Mouse (Mus musculus) thymus, postnatal 14 days (tissue): ENCODE results near the gene Tnfrsf23.
"Not testable (repeated sequence)": the region's sequence is repeated elsewhere in the genome, so short reads cannot be mapped to it uniquely, and the experiment has no call there.

Source experiments
- DNase-seq: peaks from one replicate; pipeline ENCODE4 v3.0.0; 2021

Gene Tnfrsf23

DNA sequence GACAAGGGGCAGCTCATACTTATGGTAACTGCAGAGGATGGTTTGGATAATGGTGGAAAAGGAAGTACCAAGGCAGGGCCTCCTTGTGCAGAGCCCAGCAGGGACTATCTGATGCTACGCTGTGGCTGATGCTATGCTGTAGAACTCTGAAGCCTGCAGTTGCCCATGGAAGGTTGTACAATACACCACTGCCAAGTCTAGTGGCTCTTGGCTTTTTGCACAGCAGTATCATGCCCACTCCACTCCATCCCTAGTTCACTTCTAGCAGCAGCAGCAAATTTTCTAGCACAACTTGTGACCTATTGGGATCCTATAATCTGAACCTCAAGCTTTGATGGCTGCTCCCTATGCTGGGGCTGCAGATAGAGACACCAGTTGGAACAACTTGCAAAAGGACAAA is 4.1 kb downstream of the Tnfrsf23 start:
- no peak for DNase-seq

DNA sequence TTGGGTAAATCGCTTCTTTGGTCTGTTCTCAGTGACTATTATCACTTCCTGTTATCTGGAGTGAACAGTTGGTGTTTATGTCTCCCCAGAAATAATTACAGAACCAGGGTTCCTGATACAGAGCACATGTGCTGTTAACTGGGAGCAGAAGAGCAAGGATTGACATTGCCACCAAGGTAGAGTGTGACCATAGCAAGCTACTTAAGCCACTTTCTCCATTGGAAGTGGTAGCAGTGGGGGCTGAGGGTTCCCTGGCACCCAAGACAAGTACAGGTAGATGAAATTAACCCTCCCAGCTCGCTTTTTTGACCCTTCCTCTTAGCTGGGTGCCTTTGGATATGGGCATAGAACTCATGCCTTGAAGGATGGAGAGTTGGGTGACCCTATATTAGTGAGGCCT is 4.8 kb downstream of the Tnfrsf23 start:
- DNase-seq: peak; percentile 1

DNA sequence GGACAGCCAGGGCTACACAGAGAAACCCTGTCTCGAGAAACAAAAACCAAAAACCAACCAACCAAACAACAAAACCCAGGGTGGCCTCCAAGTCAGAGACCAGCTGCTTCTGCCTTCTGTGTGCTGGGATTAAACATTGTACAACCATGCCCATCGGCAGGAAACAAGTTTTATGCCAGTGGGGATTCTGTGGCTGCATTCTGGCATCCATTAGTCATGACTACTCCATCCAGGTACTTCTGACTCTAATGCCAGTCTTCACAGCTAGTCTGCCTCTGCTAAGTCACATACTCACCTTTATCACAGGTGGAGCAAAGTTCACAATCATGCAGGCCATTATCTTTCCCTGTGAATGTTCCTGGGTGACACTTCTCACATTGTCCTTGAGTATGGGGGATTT is 6.0 kb downstream of the Tnfrsf23 start:
- peak; percentile 1 for DNase-seq

DNA sequence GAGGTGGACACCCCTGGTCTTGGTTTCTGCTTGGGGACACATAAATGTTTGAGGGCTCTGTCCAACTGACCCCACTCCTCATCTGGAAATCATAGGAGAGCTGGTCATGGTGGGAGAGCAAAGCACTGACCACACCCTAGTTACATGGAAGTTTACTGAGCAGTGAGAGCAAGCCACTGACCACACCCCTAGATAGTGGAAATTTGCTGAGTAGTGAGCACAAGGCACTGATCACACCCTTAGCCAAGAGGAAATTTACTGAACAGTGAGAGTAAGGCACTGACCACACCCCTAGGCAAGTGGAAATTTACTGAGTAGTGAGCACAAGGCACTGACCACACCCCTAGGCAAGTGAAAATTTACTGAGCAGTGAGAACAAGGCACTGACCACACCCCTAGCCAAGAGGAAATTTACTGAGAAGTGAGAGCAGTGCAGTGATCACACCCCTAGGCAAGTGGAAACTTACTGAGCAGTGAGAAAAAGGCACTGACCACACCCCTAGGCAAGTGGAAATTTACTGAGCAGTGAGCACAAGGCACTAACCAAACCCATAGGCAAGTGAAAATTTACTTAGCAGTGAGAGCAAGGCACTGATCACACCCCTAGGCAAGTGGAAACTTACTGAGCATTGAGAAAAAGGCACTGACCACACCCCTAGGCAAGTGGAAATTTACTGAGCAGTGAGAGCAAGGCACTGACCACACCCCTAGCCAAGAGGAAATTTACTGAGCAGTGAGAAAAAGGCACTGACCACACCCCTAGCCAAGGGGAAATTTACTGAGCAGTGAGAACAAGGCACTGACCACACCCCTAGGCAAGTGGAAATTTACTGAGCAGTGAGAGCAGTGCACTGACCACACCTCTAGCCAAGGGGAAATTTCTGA is 19.0 kb downstream of the Tnfrsf23 start:
- DNase-seq: no peak

DNA sequence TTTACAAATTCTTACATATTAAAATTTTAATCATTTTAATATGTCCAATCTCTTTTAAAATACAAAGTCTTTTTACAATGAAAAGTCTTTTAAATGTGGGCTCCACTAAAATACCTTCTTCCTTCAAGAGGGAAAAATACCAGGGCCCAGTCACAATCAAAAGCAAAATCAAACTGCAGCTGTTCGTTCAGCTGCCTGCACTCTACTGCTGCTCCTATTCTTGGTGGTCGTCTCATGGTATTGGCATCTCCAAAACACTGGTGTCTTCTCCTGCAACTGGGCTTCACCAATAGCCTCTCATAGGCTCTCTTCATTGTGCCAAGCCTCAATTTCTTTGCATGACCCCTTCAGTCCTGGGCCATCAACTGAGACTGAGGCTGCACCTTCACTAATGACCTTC is 22.2 kb downstream of the Tnfrsf23 start:
- DNase-seq: no peak

DNA sequence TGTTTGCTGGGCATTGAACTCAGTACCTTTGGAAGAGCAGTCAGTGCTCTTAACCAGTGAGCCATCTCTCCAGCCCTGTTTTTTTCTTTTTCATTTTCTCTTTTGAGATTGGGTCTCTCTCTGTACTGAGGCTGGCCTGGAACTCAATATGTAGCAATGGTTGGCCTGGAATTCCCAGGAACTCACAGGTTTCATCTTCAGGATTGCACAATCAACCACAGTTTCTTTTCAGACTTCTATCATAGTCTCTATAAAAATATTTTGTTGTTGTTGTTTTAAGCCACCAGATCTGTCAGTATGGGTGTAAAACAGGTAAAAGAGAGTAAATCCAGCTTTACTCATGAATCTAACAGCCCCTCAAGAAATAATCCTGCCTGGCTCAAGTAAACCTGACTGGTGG is 24.9 kb downstream of the Tnfrsf23 start:
- DNase-seq: no peak

DNA sequence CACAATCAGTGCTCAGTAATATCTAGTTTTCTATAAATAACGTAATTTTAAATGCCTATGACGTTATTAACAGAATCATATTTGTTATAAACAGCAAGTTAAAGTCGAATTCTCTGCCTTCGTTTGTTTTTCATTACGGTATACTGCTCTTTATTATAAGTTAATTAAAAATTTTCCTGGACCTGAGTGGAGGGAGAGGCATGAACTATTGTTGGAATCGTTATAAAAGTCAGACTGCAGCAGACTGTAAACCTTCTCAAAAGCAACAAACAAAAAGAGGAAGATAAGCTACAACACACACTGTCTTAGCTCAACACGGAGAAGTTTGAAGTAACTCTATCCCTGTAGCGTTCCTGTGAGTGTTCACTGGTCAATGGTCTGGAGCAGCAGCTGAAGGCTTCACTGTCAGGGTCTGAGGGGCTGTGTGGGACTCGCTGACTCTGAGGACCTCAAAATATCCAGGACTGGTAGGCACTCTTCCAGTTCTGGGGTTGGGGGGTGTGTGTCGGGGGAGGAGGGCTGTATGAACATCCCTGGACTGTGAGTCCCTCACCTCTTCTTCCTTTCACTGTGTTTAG is 35.8 kb downstream of the Tnfrsf23 start:
- not testable (repeated sequence) for DNase-seq

DNA sequence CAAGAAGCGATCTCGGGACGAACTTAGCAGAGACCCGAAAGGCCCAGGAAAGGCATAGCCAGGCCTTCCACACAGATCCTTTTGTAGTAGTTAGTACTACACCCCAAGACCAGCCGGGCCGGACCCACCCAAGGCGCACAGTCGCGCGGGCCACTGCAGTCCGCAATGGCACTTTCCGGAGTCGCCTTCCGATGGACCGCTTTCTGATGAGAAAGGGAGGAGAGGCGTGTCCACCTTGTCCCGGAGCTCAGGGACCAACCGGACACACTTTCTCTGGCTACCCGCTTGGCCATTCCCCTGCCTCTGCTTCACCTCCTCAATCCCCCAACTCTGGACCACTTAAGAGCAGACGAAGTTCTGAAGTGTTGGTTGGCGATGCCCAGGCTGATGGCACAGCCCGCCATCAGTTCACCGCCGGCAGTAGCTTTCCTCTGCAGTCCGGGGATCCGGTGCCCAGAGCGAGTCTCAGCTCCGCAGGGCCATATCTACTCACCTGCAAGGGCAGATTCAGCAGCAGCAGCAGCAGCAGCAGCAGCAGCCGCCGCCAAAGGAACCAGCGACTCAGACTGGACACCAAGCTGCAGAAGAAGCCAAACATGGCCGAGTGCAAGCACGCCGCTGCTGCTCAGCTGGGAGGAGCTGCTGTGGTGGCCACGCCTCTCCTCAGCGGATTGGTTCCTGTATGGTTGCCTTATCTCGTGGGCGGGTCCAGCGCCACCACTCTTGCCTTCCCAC is 36.5 kb downstream of the Tnfrsf23 start, which contains the start of gene Tnfrsf22:
Gene Tnfrsf22 (minus strand): TSS at position 628 of the 735 bp plus-strand sequence.
- DNase-seq: peak; percentile 80

DNA sequence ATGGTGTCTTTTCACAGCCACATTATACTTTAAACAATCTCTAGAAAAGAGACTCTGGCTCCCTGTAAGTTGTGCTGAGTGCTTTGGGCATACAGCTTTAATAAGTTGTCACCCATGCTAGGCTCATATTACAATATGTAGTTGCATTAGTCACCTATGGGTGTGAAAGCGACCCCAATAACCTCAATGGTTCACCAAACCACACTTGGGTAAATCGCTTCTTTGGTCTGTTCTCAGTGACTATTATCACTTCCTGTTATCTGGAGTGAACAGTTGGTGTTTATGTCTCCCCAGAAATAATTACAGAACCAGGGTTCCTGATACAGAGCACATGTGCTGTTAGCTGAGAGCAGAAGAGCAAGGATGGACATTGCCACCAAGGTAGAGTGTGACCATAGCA is 41.7 kb downstream of the Tnfrsf23 start:
- DNase-seq: not testable (repeated sequence)

DNA sequence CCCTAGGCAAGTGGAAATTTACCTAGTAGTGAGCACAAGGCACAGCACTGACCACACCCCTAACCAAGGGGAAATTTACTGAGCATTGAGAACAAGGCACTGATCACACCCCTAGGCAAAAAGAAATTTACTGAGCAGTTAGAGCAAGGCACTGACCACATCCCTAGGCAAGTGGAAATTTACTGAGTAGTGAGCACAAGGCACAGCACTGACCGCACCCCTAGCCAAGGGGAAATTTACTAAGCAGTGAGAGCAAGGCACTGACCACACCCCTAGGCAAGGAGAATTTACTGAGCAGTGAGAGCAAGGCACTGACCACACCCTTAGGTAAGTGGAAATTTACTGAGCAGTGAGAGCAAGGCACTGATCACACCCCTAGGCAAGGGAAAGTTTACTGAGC is 49.0 kb downstream of the Tnfrsf23 start:
- no peak for DNase-seq

DNA sequence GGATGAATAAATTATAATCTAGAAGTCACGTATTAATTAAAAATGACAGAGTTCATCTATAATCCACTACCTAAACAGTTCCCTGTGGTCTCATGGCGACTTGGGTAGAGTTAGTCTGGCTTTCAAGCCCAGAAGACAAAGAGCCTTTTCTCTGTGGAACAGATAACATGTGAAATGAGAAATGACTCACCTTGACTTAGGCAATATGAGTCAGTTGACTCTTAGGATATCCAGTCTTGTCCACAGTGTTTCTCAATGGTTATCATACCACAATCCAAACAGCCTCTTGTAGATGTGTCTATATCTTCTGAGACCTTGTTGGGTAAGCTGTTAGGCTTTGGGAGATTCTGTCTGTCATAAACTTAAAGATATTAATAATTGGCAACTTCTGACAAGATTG is 54.2 kb downstream of the Tnfrsf23 start:
- DNase-seq: no peak

DNA sequence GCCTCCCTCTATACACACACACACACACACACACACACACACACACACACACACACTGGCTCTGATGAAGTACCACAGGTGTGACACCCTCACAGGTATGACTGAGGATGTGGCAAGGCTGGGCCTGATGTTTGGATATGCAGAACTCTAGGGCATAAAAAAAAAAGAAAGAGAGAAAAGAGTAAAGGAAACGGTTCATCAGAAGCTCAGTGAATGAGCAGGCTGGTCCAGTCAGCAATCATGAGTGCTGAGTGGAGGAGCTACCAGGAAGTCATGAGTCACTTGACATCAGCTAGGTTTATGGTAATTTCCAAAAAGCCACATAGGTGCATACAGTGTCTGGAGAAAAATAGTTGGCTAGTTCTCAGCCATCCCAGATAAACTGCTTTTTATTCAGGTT is 56.2 kb downstream of the Tnfrsf23 start:
- DNase-seq: peak; percentile 17

DNA sequence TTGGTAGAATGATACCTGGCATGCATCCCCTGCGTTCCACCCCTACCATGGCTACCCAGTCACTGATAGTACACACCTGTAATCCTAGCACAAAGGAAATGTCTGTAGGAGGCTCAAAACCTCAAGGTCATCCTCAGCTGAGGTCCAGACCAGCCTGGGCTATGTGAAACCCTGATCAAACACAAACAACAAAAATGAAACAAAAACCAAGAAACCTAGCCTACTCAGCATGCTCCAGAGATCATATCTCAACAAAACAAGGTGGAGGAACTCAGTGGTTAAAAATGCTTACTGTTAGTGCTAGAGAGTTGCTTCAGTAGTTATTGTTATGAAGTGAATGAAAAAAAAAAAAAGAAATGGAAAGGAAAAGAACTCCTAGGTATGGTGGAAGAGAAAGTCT is 57.1 kb downstream of the Tnfrsf23 start, which contains the start of gene Tnfrsf26:
Gene Tnfrsf26 (minus strand): TSS at position 183 of the 400 bp plus-strand sequence.
- DNase-seq: no peak

DNA sequence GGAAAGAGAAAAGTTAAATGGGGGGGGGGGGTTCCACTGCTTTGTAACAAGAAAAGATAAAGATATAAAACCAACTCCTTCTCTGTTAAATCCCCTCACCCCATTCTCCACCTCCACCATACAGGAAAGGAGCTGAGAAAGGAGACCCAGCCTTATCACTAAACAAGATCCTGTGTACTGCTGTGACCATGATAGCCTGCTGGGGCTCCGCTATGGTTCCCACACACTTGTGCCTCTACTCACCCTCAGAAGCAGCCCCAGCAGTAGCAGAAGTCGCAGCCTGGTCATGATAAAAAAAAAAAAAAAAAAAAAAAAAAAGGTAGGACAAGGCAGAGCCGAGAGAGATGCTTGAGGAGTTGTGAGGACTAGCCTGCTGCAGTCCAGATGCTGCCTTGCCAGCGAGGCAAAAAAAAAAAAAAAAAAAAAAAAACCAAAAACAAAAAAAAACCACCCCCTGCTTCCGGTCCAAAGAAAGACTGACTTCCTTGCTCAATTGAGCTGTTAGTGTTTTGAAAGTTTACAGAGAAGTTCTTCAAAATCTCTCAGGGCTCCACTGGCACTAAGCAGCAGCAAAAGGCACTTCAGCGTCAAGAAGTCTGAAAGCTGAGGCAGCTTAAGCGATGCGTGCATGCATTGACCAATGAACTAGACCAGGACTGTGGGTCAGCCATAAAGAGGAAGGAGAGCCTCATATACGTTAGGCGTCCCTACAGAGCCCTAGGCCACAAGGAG is 58.0 kb downstream of the Tnfrsf23 start:
- peak; percentile 23 for DNase-seq

DNA sequence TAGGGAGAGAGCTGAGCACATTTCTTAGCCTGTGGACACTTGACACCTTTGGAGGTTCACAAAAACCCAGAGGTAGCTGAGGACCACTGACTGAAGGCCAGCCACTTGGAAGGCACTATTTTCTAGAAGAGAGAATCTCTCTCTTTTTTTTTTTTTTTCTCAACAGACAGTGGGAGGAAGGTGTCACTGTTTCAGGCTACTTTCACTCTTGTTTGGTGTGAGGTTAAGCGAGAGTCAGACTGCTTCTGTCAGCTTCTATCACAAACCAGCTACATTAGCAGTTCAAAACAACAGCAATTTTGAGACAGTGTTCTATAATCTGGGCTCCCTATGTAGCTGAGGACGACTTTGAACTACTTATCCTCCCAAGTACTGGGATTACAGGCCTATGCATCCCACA is 59.5 kb downstream of the Tnfrsf23 start:
- DNase-seq: no peak

DNA sequence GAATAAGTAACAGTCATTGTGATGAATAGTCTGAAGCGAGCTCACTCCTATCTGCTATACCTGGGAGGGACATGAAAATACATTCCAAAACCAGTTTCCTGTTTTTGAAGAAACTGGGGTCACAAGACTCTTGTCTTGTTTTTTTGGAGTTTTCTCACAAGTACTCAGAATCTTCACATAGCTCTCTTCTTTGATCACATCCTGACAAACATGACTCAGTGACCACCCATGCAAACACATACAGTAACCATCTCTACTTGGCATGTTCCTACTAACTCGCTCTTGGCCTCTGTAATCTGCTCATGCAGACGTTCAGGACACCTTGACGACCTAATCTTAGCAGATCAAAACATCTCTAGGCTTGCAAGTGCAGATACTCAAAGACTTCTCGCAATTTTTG is 60.5 kb downstream of the Tnfrsf23 start:
- no peak for DNase-seq

DNA sequence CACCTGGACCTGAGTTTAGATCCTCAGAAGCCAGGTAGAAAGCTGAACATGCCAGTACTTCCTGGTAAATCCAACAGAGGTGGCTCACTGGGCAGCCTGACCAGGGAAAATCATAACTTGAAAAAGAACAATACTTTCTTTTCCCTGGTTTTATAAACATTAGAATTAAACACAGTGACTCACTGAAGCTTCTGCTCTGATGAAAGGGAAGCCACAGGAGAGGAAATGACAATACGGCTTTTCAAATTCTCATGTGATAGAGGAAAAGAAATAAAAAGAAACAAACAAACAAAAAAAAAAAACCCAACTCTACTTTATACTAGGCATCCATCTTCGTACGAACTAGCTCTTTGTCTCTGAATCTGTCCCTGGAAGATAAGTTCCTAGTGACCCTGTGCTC is 61.1 kb downstream of the Tnfrsf23 start:
- no peak for DNase-seq

DNA sequence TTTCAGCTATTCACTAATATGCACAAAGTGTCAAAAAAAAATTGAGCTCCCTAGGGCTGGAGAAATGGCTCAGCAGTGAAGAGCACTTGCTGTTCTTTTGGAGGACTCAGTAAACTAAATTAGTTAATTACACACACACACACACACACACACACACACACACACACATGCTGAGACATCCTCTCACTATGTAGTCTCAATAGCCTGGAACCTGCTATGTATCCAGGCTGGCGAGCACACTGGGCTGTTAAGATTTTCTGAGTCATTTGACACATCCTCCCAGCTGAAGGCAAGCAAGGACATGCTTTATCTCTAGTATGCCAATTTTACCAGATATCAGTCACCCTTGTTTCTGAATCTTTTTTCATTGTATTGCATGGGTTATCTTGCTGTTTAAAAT is 64.7 kb downstream of the Tnfrsf23 start:
- no peak for DNase-seq
